Mouse (Mus musculus): ENCODE data around the gene Zfp961.
"Not testable (repeated sequence)": the region's sequence is repeated elsewhere in the genome, so short reads cannot be mapped to it uniquely, and the experiment has no call there.

The Zfp961 gene

DNA sequence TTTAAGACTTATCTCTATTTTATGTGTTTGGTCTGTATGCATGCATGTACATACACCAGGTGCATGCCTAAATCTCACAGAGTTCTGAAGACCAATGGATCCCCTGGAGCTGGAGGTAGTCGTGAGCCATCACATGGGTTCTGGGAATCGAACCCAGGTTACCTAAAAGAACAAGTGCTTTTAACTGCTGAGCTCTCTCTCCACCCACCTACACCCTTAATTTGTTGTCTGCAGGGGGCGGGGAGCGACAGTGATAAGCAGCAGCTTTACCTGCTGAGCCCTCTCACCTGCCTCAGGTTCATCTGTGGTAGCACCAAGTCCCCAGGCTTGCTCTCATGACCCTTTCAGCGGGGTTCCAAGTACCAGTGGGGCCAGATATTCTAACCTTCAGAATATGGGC lies 11.0 kb downstream of the Zfp961 start:
- DNase-seq (ENCODE audit: low read depth), result no peak

DNA sequence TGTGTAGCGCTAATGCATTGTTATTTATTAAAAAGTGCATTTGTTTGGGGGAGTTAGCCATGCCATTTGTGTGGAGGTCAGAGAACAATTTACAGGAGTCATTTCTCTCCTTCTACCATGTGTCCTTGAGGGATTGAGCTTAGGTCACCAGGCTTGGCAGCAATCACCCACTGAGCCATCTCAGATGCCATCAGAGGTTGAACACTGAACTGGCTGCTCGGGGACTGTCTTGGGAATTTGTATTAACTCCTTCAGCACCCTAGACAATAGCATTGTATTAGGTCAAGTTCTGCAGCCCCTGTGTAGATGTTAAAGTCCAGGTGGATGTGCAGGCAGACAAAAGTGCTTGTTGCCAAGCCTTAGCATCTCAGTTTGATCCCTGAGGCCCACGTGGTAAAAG lies 13.2 kb downstream of the Zfp961 start:
- DNase-seq (ENCODE audit: low read depth), result no peak

DNA sequence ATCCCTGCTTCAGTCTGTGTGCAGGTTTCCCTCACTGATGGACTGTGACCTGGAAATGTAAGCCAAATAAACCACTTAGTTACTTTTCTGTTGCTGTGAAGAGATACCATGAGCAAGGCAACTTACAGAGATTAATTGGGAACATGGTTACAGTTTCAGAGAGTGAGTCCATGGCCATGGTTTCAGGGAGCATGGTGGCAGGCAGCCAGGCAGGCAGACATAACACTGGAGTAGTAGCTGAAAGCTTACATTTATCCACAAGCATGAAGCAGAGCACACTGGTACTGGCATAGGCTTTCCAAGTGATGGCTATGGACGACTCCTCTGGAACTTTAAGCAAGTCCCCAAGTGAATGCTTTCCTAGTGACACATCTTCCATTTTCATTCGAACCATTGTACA lies 14.3 kb downstream of the Zfp961 start:
- no peak for DNase-seq (ENCODE audit: low read depth)

DNA sequence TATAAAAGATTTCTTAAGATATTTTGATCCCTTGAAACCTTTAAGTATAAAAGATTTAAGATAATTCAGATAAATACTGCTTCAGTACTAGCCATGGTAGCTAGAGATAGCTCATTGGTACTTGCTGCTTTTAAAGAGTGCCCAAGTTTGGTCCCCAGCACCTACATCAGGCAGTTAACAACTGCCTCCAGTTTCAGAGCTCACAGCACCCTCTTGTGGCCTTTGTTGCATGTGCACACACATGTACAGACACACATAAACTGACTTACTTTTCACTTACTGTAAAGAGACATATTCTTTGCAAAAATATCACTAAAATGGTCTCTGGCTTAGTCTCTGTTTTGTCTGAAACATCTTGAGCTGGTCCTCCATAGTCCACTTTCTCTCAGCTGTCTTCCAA lies 15.6 kb downstream of the Zfp961 start:
- no peak for DNase-seq (ENCODE audit: low read depth)

DNA sequence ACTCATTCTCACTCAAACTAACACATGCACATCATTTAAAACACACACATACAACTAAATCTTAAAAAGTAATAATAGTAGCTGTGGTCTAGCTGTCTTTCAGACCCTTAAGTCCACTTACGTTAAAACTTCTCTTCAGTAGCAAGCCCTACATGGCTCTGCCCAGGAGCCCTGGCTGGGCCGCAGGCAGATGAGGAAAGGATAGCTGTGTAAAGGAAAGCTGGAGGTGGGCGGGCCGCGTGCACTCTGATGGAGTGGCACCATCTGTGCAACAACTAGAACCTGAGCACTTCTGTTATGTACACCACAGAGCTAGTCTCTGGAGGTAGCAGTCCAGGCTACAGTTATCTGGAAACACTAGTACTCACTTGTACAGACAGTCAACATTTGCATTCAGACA lies 16.4 kb downstream of the Zfp961 start:
- DNase-seq (ENCODE audit: low read depth), result no peak

DNA sequence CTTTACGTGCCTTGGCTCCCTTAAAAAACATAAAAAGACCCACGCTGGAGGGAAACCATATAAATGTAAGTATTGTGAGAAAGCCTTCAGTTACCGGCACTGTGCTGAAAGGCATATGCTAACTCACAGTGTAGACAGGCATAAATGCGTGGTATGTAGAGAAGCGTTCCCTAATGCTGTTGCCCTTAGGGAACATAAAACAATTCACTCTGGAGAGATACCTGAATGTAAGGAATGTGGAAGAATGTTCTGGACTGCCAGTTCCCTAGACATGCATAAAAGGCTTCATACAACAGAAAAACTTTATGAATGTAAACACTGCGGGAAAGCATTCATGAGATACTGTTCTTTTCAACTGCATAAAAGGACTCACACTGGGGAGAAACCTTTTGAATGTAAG lies 17.3 kb downstream of the Zfp961 start:
- DNase-seq (ENCODE audit: low read depth), result no peak

DNA sequence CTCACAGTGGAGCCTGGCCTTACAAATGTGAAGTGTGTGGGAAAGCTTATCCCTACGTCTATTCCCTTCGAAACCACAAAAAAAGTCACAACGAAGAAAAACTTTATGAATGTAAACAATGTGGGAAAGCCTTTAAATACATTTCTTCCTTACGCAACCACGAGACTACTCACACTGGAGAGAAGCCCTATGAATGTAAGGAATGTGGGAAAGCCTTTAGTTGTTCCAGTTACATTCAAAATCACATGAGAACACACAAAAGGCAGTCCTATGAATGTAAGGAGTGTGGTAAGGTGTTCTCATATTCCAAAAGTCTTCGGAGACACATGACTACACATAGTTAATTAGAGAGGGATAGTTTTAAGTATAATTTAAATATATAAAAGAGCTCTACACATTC lies 17.8 kb downstream of the Zfp961 start:
- DNase-seq (ENCODE audit: low read depth), result no peak

DNA sequence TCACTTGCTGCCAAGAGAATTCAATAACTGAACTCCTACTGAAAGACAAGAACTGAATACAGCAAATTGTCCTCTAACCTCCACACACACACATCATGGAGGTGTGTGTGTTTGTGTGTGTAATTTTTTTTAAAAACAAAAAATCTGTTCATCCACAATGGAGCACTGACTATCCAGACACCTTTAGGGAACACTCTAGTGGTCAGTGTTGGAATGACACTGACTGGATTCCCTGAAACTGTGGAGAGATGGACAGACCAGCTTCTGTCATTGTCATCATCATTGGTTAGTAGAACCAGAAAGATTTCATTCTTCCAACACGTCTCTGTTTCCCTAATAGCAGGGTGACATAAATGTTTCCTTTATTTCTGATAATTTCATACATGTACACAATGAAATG lies 21.1 kb downstream of the Zfp961 start:
- no peak for DNase-seq (ENCODE audit: low read depth)

DNA sequence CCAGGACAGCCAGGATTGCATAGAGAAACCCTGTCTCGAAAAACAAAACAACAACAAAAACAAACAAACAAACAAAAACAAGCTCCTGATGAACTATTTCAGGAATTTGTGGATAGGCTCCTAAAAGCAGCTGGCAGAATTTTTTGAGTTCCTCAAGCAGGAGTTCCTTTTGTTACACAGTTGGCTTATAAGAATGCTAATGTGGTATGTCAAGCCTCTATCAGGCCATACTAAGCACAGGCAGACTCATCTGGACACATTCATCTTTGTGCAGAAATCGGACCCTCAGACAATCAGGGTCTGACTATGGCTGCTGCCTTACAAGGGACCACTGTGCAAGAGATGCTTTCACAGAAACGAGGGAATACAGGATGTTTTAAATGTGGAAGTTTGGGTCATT lies 23.4 kb downstream of the Zfp961 start:
- DNase-seq (ENCODE audit: low read depth), result no peak

DNA sequence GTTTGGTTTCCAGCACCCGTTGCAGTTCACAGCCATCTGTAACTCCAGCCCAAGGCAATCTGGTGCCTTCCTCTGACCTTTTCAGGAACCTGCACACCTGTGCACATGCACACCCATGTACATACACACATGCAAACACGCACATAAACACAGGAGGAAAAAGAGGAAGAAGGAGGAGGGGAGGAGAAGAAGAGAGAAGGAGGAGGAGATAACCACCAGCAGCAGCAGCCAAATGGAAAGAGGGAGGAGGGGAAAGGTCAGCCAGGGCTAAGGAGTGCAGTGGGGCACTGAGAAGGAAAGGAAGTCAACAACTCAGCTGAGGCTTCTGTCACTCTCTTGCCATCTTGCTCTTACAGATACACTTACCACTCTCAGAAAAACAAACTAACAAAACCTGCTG lies 30.2 kb downstream of the Zfp961 start:
- DNase-seq (ENCODE audit: low read depth), result no peak

DNA sequence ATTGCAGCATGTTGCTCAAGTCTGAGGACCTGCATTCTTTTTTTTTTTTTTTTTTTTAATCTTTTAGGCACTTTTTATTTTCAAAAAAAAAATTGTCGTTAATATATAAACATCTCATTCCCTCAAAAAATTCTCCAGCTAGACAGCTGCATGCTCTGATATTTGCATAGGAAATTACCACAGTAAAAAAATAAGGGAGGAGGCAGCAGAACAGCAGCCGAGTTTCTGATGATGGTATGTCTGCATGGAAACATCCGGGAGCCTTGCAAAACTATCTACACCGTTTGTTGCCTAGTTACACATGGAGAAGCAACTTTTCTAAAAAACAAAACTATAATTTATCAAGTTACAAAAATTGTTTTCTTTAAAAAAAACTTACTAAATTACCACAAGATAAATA lies 30.6 kb downstream of the Zfp961 start:
- DNase-seq (ENCODE audit: low read depth), result no peak

DNA sequence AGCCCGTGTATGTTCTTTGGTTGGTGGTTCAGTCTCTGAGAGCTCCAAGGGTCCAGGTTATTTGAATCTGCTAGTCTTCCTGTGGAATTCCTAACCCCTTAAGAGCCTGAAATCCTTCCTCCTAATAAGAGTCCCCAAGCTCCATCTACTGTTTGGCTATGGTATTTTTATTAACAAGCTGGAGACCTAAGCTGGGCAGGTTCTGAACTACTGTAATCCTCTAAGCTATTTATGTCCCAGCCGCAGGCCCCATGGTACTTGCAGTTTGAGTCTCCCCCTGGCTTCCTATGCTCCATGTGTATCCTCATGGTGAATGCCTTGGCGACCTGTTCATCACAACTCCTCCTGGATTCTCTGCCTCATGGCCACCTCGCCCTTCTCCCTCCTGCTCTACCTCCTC lies 33.8 kb downstream of the Zfp961 start:
- DNase-seq (ENCODE audit: low read depth), result no peak

DNA sequence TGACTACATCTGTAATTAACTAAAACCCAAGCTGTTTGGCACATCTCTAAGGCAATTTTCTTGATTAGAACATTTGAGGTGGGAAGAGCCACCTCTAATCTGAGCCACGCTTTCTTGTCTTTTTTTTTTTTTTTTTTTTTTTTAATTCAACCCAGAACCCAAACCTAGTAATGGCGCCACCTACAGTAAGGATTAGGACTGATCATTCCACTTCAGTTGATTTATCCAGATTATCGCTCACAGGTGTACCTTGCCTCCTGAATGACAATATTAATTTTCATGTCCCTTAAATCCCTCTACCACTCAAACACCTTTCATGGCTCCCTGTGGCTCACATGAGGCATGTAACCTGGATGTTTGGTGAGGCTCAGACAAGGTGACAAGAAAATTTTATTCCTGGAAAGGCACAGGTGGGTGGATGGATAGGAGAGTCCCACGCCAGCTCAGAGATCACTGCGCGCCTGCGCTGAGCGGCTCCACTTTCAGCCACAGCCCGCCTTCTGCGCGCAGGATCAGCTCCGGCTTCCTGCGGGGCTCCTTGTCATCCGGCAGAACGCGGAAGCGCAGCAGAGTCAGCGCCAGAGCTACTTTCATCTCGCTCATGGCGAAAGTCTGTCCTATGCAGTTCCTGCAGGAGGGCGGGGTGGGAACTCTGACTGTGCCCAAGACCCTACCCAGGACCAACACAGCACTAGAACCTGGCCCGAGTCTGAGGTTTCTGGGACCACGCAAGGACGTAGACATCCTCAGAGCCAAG lies 37.5 kb downstream of the Zfp961 start:
- DNase-seq (ENCODE audit: low read depth), result no peak

DNA sequence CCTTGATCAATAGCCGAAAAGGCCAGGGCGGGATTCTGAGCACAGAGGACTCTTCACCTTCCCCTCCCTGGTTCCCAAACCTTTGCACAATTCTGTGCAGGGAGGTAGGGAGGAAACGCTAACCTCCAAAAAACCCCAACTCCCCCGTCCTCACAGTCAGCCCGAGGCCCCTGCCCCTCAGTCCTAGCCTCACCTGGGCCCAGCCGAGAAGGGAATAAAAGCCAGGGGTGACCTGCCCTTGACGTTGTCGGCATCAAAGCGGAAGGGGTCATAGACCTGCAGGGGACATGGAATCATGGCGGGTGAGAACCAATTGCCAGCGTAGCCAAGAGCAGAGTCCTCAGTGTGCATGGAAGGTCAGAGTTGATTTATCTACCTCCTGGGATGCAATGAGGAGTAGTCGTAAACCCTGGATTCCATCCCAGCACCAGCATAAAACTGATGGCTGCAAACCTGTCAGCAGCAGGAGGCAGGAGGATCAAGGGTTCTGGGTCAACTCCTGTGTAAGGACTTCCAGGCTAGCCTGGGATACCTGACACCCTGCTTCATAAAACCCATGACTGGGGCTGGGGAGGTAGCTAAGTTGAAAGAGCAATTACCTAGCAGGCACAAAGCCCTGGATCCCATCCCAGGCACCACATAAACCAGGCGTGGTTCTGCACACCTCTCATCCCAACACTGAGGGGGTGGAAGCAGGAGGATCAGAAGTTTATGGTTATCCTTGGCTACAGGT lies 38.2 kb downstream of the Zfp961 start:
- no peak for DNase-seq (ENCODE audit: low read depth)

DNA sequence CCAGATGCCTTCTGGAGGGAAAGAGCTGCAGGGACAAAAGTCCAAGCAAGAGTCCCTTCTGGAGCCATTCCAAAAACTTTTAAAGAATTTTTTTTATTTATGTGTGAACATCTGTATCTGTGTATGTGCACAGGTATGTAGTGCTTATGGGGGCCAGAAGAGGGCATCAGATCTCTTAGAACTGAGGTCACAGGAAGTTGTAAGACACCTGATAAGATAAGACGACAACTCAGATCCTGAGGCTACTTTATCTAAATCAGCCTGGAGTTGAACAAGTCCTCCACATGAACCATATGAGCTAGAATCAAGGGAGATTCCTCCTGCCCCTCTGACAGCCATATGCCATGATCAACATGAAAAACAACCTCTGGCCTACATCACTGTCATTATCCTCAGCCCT lies 48.6 kb downstream of the Zfp961 start:
- DNase-seq (ENCODE audit: low read depth), result no peak

DNA sequence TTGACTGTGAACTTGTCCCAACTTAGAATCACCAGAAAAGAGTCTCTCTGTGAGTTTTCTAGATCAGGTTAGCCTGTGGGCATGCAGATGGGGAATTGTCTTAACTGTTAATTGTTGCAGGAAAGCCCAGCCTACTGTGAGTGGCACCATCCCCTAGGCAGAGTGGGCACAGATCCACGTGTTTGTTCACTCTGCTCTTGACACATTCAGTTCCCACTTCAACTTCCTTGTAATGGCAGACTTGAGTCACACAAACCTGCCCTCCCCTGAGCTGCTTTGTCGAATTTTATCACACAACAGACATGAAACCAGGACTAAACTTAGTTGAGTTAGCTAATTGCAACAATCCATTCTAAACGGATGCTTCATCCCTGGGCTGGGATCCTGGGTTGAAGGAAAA lies 49.4 kb downstream of the Zfp961 start:
- no peak for DNase-seq (ENCODE audit: low read depth)

DNA sequence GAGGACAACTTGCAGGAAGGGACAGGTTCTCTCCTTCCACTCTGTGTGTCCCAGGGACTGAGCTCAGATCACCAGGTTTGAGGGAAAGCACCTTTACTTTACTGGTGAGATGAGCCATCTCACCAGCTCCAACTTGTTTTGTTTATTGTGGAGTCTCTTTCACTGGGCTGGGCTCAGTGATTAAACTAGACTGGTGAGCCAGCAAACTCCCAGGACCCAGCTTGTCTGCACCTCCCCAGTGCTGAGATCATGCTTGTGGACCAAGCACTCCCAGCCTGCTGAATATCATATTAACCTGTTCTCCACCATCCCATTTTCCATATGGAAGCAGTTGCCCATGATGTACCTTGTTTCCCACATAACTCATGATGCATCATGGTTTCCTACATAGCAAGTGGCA lies 52.1 kb downstream of the Zfp961 start:
- DNase-seq (ENCODE audit: low read depth), result no peak

DNA sequence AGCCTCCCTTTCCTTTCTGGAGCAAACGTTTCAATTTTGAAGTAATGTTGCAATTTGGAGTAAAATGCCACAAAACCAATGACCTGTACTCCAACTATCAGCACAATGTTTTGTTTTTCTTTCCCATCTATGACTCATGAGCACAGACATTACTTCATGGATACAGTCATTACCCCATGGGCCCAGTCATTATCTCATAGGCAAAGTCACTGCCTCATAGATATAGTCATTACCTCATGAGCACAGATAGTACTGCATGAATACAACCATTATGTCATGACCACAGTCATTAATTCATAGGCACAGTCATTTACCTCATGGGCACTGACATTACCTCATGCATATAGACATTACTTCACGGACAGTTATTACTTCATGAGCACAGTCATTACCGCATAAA lies 55.1 kb downstream of the Zfp961 start:
- no peak for DNase-seq (ENCODE audit: low read depth)

DNA sequence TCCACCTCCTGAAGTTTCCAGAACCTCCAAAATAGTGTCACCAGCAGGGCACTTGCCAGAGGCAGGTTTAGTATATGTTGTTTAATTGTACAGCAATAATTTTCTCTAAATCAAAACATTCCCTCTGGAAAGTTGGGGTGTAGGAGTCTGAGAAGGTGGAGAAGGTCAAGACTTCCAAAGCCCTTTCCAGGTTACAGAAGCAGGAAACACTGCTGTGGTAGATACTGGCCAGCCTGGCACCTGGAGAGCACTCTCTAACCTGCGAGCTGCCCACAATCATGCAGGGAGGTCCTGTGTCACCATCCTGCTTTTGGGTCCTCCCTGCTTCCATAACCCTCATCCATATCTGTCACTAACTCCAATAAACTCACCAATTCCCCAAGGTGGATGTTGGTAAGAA lies 55.9 kb downstream of the Zfp961 start:
- no peak for DNase-seq (ENCODE audit: low read depth)

DNA sequence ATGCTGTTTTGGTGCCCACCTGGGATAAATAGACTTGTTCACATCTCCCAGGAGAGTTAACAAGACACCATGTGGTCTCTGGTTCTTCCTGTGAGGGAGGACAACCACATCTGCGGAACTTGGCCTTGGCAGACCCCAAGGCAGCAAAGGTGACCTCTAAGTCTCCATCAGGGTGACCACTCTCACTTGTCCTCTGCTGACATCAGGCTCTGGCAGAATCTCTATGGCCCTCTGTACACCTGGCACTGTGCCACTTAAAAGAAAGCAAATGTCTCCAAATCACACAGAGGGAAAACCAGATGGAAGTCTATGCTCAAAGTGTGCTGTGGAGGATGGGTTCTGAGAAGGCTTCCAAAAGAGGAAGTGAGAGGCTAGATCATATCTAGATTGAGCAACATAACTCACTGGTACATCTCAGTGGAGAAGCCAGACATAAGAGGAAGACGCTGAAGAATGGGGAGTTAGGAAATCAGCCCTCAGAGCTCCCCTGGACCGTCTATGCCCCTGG lies 57.4 kb downstream of the Zfp961 start:
- DNase-seq (ENCODE audit: low read depth), result no peak

DNA sequence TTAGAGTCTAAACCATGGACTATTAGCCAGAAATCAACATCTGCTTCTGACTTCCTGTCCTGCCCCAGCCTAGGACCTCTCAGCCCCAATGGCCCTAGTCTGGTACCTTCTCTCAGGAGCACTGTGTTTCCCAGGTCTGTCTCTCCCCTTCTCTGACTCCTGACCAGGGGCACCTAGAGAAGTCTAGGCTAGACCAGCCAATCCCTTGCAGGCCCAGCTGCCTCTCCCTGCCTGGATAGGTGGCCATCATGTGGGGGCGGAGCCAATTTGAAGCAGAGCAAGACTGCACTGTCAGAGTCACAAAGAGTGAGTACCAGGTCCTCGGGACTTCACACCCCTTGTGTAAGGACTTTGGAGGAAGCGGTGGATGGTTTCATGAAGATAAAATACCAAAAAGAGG lies 58.6 kb downstream of the Zfp961 start, which contains the start of gene Cyp4f18:
Gene Cyp4f18, minus strand, starts transcription at position 154 of the 400 bp plus-strand sequence.
- no peak for DNase-seq (ENCODE audit: low read depth)

DNA sequence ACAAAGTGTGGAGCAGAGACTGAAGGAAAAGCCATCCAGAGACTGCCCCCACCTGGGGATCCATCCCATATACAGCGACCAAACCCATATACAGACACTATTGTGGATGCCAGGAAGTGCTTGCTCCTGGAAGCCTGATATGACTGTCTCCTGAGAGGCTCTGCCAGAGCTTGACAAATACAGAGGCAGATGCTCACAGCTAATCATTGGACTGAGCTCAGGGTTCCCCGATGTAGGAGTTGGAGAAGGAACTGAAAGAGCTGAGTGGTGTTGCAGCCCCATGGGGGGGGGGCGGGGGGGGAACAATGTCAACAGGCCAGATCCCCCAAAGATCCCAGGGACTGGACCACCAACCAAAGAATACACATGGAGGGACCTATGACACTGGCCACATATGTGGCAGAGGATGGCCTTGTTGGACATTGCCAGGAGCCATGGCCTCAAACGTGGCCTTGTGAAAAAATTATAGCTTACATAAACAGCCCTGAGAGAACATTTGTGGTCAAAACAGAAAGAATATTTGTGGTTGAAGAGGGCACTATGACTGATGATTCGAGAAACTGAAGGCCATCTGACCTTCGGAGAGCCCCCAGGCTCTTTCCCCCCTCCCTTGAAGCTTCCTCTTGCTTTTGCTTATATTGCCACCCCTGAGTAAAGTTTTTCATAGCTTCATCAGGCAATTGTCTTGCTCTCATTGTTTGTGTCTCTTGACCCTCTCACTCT lies 62.8 kb downstream of the Zfp961 start:
- DNase-seq (ENCODE audit: low read depth), result not testable (repeated sequence)

DNA sequence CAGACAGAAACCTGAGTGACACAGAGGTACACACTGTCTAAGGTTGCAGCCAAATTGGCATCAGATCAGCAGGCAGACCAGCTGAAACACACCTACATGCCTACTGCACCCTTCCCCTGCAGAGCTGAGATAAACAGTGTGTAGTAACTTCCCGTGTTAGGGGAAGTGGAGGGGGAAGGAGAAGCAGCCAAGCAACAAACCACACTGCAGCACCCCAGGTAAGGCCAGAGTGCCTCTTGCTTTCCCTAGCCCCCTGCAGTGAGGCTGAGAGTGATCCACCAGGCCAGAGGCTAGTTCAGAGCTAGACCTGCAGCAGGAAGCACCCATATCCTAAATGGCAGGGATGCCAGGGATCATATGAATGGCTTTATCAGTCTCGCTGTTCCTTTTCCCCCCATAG lies 66.5 kb downstream of the Zfp961 start:
- not testable (repeated sequence) for DNase-seq (ENCODE audit: low read depth)

Data from c-Kit-positive CD71-positive TER-119-negative erythroid progenitor cells, embryonic 14.5 days (primary cell).